Mouse (Mus musculus) CD4-positive, CD25-positive, alpha-beta regulatory T cell, adult 2 months (primary cell): ENCODE measurements around the gene Procr.

Source experiments
- DNase-seq: peaks from one replicate; pipeline ENCODE4 v3.0.0-alpha.2; 2012; ENCODE audit warnings: low read depth, low spot score

Gene Procr

GRCm38 (mm10) chr2:155802761-155803160, 51.8 kb downstream of the Procr start:
- DNase-seq = peak; percentile 63

GRCm38 (mm10) chr2:155804053-155804452, 53.1 kb downstream of the Procr start:
- DNase-seq = no peak
